Mouse (Mus musculus) kidney, embryonic 16.5 days (tissue): ENCODE data around the gene Vac14. TPM values are rescaled to one million over a fixed set of nuclear protein-coding genes. Genes with fewer than 3 reads are reported as not detected.

Experiments
- ATAC-seq: fragments of 200-750 bp; cut with Nextera tagmentation; 2 replicates; pipeline ENCODE4 v1.8.0; 2017; ENCODE audit warnings: moderate TSS enrichment; ENCODE audit not compliant: low FRiP score, low TSS enrichment
- H3K27ac ChIP-seq: fragments of 300-500 bp; sonication (generic); 2 replicates; pipeline ENCODE4 v1.5.1; 2014; ENCODE audit warnings: low read length
- H3K27me3 ChIP-seq: fragments of 300-500 bp; sonication (generic); 2 replicates; pipeline ENCODE4 v1.6.1; 2014; ENCODE audit warnings: low read length, control low read depth, mixed read lengths; ENCODE audit not compliant: insufficient read depth
- H3K36me3 ChIP-seq: fragments of 300-500 bp; sonication (generic); 2 replicates; pipeline ENCODE4 v1.6.1; 2014; ENCODE audit warnings: low read length, control low read depth, mixed read lengths; ENCODE audit not compliant: insufficient read depth
- H3K4me1 ChIP-seq: fragments of 300-500 bp; sonication (generic); 2 replicates; pipeline ENCODE4 v1.6.1; 2014; ENCODE audit warnings: low read length, control low read depth, mixed read lengths; ENCODE audit not compliant: insufficient read depth
- H3K4me2 ChIP-seq: fragments of 300-500 bp; sonication (generic); replicated peaks from 2 replicates; pipeline ENCODE4 v1.6.1; 2014; ENCODE audit warnings: low read depth, low read length
- H3K4me3 ChIP-seq: fragments of 300-500 bp; sonication (generic); 2 replicates; pipeline ENCODE4 v1.5.1; 2014; ENCODE audit warnings: mild to moderate bottlenecking, low read length
- H3K9ac ChIP-seq: fragments of 300-500 bp; sonication (generic); replicated peaks from 2 replicates; pipeline ENCODE4 v1.6.1; 2014; ENCODE audit warnings: low read length
- H3K9me3 ChIP-seq: fragments of 300-500 bp; sonication (generic); 2 replicates; pipeline ENCODE4 v1.6.1; 2016; ENCODE audit warnings: low read length, control low read depth
- WGBS: fragments of 180-500 bp; shearing (Covaris S2); extraction: QIAGEN DNeasy Blood & Tissue Kit; methylation state at CpG from one replicate; pipeline ENCODE4 v1.1.7; 2014; 5-methylcytosine and 5-hydroxymethylcytosine counted together
- polyA plus RNA-seq: library from polyadenylated mRNA; unstranded; fragments of >200 nt; fragmentation: Nextera tagmentation; extraction: Ambion mirVana; gene quantifications from 2 replicates; pipeline ENCODE4 v1.2.1, GENCODE M21; 2015

Gene Vac14
- polyA plus RNA-seq, 1 experiment from 2014 or later: 21.7 TPM

DNA sequence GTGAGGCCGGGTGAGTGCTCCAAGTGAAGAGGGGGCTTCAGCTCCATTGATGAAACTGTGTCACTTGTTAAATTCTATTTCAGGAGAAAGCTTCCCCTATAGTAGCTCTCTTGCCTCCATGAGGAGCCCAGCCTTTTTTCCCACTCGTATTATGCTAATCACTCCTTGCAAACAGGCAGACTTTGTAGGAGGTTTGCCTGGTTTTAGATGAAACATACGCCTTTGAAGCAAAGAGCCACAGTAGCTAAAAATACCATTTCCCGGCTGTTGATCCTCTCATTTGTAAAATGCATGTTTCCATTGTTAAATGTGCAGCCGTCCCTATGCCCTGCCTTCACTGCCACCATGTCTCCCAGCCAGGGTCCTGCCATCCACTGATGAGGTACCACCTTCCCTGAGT is 79.2 kb downstream of the Vac14 start:
- no peaks in the 10 kb centered on the region for H3K27me3 ChIP-seq
- H3K27ac ChIP-seq: no peak overlapping the region
- H3K9ac ChIP-seq: no peak overlapping the region
- H3K36me3 ChIP-seq: 0 out of 2 replicates have a peak, but pooled peaks cover 4% of the 10 kb centered on the region
- H3K4me1 ChIP-seq: peaks cover 8% of the 10 kb centered on the region
- H3K4me2 ChIP-seq: no peak overlapping the region
- no peak overlapping the region for H3K4me3 ChIP-seq
- ATAC-seq: no peak
- 84% methylated on average over 5 of the region's 5 CpGs for WGBS
- no peaks in the 10 kb centered on the region for H3K9me3 ChIP-seq

DNA sequence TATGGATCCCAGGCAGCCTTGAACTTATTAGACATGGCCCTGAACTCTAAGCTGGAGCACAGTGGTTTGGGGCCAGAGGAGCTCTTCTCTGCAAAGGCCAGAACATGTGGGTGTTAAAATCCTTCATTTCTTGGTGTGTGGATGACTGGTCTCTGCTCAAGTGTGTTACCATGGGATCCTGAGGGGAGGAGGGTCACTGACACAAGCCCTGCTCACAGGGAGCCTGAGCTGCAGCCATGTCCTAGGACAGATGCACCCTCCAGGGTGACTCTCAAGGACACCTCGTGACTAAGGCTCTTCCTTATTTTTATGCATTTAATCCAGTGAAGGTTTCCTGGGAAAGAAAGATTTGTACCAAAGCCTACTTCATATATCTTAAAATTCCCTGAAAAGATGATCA is 79.7 kb downstream of the Vac14 start:
- Histone ChIP-seq H3K36me3 (no peaks in the 10 kb centered on the region), H3K27me3 (no peaks in the 10 kb centered on the region), H3K9ac (no peak overlapping the region), H3K4me1 (peaks cover 13% of the 10 kb centered on the region), H3K27ac (no peak overlapping the region), H3K9me3 (no peaks in the 10 kb centered on the region), H3K4me3 (no peak overlapping the region), H3K4me2 (no peak overlapping the region)
- WGBS: 76% methylated on average over 1 of the region's 1 CpGs
- ATAC-seq: no peak

DNA sequence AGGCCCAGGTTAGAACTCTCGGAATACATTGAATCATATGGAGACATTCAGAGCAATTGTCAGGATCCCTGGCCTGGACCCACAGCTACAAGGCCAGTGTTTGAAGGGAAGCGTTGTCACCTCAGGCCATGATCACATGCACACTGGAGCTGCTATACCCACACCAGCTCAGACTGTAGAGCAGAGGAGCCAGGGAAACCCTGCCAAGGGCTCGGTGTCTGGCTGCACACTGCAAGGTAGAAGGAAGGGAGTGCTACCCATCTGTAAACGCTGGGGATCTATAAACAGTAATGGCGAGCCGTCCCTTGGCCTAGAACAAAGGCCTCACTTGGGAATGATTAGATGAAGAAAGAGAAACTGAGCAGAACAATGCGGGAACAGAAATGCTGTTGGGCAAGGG is 81.1 kb downstream of the Vac14 start:
- Histone ChIP-seq H3K9ac (no peak overlapping the region), H3K4me1 (peaks cover 26% of the 10 kb centered on the region), H3K9me3 (no peaks in the 10 kb centered on the region), H3K36me3 (no peaks in the 10 kb centered on the region), H3K27ac (no peak overlapping the region), H3K4me3 (no peak overlapping the region), H3K27me3 (no peaks in the 10 kb centered on the region), H3K4me2 (no peak overlapping the region)
- no peak for ATAC-seq
- 83% methylated on average over 7 of the region's 7 CpGs for WGBS

DNA sequence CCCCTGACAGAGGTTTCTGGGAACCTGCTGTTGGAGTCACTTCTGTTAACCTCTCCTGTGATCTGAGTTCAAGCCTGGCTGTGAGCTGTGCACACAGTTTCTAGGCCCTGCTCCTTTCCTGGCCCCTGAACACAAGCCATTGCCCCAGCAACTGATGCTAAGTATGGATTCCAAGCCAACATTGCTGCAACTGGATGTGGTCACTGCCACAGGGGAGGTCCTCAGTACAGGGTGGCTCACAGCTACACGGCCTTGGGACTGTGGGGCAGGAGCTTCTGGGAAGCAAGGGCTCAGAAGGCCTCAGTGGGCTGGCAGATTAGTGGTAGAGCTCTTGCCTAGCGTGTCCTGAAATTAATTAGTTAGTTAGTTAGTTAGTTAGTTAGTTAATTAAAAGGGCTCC is 82.2 kb downstream of the Vac14 start:
- H3K9ac ChIP-seq: no peak overlapping the region
- ATAC-seq: no peak
- no peak overlapping the region for H3K4me2 ChIP-seq
- peaks cover 32% of the 10 kb centered on the region for H3K4me1 ChIP-seq
- no peaks in the 10 kb centered on the region for H3K9me3 ChIP-seq
- H3K27ac ChIP-seq: no peak overlapping the region
- no peaks in the 10 kb centered on the region for H3K36me3 ChIP-seq
- no peaks in the 10 kb centered on the region for H3K27me3 ChIP-seq
- no peak overlapping the region for H3K4me3 ChIP-seq
- 87% methylated on average over 2 of the region's 2 CpGs for WGBS

DNA sequence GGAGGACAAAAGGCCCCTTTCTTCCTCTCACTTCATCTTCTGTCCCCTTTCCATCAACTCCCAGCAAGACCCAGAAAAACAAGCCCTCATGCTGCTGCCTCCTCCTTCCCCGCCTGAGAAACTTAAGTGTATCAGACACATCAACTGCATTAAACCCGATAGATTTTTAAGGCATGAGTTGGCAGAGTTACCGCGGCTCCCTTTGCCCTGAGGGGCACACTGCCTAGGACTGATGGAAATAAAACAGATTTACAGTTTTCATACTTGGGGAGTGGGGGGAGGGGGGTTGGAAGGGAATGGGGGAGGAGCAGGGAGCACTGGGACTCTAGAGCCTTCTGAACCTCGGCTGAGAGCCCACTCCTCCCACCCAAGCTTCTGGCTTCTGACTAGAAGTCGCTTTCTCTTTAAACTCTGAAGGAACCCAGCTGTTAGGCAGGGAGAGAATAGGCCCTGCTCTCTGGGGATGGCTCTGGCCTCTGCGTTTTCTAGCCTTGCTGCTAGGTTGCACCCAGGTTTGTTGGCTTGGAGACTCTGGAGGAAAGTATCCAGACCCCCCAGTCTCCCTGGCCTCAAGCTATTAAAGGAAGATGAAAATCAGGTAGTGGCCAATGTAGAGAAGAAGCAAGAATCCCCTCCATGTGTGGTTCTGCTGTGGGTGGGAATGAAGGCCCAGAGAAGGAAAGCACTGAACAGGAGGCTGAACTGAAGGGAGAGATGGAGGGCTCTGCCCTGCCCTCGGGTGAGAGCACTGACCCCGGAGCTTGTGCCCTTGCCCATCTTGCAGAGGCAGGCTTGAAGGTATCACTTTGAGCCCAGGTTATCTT is 84.5 kb downstream of the Vac14 start:
- H3K4me1 ChIP-seq: peaks cover 36% of the 10 kb centered on the region
- 0 out of 2 replicates have a peak overlapping the region, but pooled peaks have one; percentile 5 for H3K4me2 ChIP-seq
- peak; percentile 83 for ATAC-seq
- H3K27me3 ChIP-seq: no peaks in the 10 kb centered on the region
- peak overlapping the region; percentile 46 for H3K9ac ChIP-seq
- WGBS: 19% methylated on average over 9 of the region's 9 CpGs
- H3K36me3 ChIP-seq: no peaks in the 10 kb centered on the region
- no peaks in the 10 kb centered on the region for H3K9me3 ChIP-seq
- peak overlapping the region; percentile 93 for H3K27ac ChIP-seq
- no peak overlapping the region for H3K4me3 ChIP-seq

DNA sequence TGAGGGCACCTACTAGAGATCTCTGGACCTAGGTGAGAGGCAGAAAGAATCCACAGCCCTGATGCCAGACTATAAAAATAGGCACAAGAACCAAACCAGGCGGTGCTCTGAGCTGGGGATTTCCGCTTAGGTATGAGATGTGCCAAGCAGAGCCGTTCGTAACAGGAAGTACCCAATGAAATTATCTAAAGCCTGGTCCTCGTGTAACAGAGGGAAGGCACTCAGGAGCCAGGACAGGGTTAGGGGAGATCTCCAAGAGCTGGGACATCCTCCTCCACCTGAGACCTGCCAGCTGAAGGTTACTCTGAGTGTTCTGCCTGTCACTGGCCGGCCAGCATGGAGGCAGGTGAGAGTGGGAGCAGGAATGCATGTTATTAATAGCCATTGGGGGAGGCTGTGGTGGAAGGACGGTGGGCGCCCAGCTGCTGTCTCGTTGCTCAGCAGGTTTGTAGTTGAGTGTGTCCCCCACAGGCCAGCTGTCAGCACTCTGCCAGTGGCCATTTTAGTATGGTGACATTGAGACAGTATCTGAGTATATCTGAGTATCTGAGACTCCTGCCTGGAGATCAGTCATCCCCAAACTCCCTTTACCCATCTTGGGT is 85.2 kb downstream of the Vac14 start:
- Histone ChIP-seq H3K27me3 (no peaks in the 10 kb centered on the region), H3K36me3 (no peaks in the 10 kb centered on the region), H3K27ac (peak overlapping the region; percentile 93), H3K9ac (peak overlapping the region; percentile 46), H3K4me3 (no peak overlapping the region), H3K9me3 (no peaks in the 10 kb centered on the region), H3K4me1 (peaks cover 36% of the 10 kb centered on the region), H3K4me2 (no peak overlapping the region)
- no peak for ATAC-seq
- 42% methylated on average over 9 of the region's 9 CpGs for WGBS

DNA sequence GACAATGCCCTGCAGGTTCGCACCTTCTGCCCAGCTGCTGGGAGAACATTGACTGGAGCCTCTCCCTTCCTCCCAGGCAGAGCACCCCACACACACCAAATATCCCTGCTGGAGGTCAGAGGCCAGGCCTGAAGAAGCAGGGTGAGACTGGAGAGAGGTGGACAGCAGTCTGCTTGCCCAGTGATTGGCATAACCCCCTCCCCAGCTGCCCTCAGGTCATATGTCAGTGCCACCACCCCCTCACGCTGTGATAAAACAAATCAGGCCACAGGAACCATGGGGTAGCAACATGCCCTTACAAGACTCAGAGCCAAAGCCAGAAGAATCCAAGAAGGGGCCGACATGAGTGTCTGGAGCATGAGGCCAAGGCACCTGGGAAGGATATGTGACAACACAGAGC is 85.7 kb downstream of the Vac14 start:
- Histone ChIP-seq H3K4me1 (peaks cover 36% of the 10 kb centered on the region), H3K9me3 (no peaks in the 10 kb centered on the region), H3K36me3 (no peaks in the 10 kb centered on the region), H3K4me3 (no peak overlapping the region), H3K27me3 (no peaks in the 10 kb centered on the region), H3K27ac (peak overlapping the region; percentile 93; the same call in 1 of the 2 replicates), H3K4me2 (no peak overlapping the region), H3K9ac (no peak overlapping the region)
- ATAC-seq: no peak
- WGBS: 59% methylated on average over 3 of the region's 3 CpGs

DNA sequence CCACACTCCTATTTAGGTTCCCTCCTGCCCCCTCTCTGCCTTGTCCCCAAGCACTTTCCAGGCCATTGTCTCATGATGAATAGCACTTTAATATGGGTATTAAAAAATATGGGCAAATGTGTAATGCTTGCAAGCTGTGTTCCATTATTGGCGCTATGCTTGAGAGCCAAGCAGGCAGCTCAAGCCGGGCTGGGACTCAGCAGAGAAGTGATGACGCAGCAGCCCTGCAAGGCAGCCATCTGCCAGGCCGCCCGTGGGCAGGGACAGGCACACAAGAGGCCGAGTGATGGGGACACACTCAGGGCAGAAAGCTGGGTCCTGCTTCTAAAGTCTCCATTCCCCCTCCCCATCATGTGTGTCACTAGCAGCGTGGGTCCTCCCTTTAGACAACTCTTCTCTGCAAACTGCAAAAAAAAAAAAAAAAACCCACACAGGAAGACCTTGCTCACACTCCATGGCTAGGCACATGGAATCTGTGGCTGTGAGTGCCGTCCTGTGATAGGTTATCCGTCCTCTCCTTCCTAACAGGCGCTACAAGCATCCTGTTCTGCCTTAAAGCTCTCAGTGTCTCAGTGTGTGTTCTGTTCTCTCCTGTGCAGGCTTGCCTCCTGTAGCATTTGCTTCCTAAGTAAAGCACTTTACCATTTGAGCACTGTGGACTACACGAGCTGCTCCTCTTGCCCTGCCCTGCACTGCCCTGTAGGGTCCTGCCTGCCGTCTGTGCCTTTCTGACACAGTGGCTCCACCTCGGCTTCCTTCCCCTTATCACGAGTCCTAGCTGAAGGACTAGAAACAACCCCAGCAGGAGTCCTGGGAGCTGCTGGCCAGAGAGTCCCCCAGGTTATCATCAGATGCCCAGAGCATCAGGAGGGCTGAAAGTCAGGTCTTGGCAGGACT is 87.3 kb downstream of the Vac14 start:
- Histone ChIP-seq H3K27me3 (no peaks in the 10 kb centered on the region), H3K9ac (no peak overlapping the region), H3K4me1 (peaks cover 44% of the 10 kb centered on the region), H3K9me3 (no peaks in the 10 kb centered on the region), H3K27ac (no peak overlapping the region), H3K4me2 (no peak overlapping the region), H3K4me3 (no peak overlapping the region), H3K36me3 (peaks cover 3% of the 10 kb centered on the region; the same call in 1 of the 2 replicates)
- WGBS: 69% methylated on average over 14 of the region's 14 CpGs
- ATAC-seq: no peak

DNA sequence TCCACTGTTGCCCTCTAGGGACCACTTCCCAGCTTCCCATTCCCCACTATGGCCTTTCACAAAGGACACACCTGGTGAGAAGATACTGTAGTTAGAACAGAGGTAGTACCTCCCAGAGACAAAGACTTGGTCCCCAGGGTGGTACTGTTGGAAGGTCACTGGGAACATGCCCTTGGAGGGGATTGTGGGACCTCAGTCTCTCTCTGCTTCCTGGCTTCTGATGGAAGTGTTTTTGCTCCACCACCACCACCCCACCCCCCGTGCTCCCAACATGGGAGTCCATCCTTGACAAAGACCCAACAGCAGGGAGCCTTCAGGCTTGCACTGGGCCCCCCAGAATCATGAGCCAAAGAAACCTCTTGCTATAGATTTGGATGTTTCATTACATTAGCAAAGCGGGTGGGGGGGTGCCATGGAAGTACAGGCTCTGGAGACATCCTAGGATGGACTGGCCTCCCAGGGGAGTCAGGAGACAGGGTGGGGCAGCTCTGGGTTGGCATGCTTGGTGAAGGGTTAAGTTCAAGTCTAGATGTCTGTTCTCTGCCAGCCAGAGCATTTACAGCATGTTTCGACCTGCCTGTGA is 88.0 kb downstream of the Vac14 start:
- H3K4me3 ChIP-seq: no peak overlapping the region
- H3K36me3 ChIP-seq: peaks cover 7% of the 10 kb centered on the region; the same call in 1 of the 2 replicates
- no peaks in the 10 kb centered on the region for H3K27me3 ChIP-seq
- H3K27ac ChIP-seq: no peak overlapping the region
- no peak overlapping the region for H3K9ac ChIP-seq
- 86% methylated on average over 3 of the region's 3 CpGs for WGBS
- ATAC-seq: no peak
- H3K4me1 ChIP-seq: peaks cover 51% of the 10 kb centered on the region
- no peaks in the 10 kb centered on the region for H3K9me3 ChIP-seq
- no peak overlapping the region for H3K4me2 ChIP-seq
